Mouse (Mus musculus) thymus, postnatal 4 days (tissue): ENCODE results near the gene Dedd.
"Not testable (repeated sequence)": the region's sequence is repeated elsewhere in the genome, so short reads cannot be mapped to it uniquely, and the experiment has no call there.

ENCODE experiments used
- DNase-seq: peaks from one replicate; pipeline ENCODE4 v3.0.0; 2021

The Dedd gene

DNA sequence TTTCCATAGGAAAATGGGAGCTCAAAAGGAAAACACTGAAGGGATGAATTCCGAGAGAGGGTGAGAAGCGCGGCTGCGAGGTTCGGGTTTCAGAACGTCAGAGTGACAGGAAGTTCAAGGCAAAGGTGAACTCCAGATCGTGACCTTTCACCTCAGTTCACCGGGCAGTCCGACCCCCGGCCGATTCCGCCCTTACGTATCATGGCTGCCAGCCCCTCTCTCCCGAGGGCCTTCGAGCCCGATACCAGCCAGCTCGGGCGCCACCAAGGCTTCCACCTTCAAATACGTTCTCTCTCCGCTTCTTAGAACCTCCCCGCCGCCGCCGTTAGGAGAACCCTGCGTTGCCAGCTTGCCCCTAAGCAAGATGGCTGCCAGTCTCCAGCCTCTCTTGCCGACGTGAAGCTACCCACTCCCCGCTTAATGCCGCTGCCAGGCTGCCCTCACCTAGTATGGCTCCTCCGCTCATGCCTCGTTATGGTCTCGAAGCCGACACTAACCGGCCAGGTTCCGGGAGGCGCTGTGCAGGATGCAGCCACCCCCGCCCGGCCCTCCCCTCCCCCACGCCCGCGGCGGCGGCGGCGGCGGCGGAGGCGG is at the start of gene Dedd:
Dedd (plus strand) TSS at position 307 of the 594 bp plus-strand sequence.
- DNase-seq: peak; percentile 90

- no peak for DNase-seq
These were observed 49.2 kb upstream of the Dedd start for GRCm38 (mm10) chr1:171279721-171280120.

GRCm38 (mm10) chr1:171280250-171280915 is 48.6 kb upstream of the Dedd start:
- no peak for DNase-seq

GRCm38 (mm10) chr1:171280916-171281527 is 47.9 kb upstream of the Dedd start, which contains the start of gene Ppox:
Gene Ppox, minus strand, starts transcription at chr1:171281186.
- DNase-seq: peak; percentile 81

- peak; percentile 89 for DNase-seq
These were observed 47.4 kb upstream of the Dedd start for GRCm38 (mm10) chr1:171281528-171281923.

- no peak for DNase-seq
These were observed 46.7 kb upstream of the Dedd start for GRCm38 (mm10) chr1:171282086-171282805.

DNA sequence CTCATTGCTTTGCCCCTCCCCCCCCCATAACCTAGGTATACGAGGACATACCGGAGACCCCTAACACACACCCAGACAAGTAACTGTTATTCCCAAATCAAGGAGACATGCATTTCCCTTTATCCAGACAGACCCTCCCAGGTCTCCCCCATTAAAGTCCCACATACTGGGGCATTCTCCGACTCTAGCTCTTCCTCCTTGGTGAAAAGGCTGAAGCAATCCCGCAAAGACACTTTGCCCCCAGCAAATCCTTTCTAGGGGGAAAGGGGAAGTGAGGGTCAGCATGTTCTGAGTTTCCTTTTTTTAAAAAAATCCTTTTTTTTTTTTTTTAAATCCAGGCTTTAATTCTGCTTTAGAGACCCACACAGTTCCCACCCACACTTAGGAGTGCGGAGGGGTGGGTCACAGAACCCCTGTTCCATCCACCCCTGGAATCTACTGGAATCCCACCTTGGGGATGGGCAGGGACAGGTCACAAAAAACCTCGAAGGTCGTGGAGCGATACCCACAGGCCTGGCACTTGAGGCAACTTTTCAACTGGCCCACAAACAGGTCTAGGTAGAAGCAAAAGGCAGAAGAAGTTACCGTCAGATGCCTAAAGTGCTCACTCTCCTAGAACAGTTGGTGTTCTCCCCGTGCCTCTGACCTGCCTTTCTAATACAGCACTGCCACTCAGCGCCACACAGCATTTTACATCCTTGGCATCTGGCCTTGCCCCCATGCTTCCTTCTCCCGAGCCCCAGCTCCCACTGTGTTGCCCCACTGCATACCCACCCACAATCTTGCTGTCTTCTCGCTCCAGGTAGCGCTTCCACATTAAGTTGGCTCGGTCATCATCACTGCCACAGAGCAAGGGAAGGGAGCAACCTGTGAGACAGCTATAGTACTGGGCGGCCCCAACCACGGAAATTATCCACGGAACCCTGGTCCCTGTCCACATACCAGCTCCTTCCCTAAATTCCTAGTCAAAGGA is 45.5 kb upstream of the Dedd start:
- no peak for DNase-seq

DNA sequence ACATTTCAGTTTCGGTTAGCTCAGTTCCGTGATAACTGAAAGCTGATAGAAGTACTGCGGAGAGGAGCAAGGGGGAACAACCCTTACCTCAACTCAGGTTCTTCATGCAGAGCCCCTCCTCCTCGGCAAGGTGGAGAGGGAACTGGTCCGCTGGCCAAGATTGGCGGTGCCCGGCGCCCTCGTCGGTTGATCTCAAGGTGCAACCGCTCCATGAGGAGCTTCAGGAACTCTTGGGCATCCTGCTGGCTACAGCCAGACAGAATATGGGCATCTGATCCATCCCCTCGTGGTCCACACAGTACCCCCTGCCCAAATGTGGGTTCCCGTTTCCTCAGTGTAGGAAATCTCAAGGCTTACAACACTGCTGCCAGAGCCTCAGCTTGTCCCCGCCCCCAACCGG is 44.5 kb upstream of the Dedd start:
- DNase-seq: no peak

DNA sequence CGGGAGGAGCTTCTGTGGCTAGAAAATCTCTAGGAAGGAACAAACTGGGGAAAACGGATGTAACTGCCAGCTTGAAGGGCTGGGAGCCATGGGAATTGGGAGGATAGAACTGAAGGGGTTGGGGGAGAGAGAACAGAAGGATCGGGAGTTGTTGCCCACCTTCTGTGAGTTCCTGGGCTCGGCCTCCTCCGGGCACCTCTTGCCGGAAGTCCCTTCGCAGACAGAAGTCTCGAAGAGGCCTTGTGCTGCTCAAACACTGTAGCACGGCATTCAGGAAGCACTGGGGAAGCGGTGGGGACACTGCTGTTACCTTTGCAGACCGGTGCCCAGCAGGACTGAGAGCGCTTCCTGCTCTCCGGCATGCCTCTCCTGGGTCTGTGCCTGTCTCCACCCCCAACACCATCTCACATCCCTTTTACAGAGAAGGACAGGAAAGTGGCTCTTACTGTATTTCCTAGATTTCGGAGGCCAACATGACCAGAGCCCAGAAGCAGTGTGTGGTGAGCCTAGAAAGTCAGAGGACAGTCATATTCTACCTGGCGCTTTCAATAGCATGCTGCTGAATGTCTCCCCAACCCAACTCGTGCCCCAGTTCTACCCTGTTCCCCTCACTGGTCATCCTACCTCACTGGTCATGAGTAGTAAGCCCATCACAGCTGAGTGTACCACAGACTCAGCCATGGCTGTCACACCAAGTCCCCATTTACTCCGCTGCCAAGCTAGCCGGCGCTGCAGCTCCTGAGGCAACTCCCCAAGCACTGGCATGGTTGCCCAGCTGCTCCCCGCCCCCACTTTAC is 43.7 kb upstream of the Dedd start:
- no peak for DNase-seq

DNA sequence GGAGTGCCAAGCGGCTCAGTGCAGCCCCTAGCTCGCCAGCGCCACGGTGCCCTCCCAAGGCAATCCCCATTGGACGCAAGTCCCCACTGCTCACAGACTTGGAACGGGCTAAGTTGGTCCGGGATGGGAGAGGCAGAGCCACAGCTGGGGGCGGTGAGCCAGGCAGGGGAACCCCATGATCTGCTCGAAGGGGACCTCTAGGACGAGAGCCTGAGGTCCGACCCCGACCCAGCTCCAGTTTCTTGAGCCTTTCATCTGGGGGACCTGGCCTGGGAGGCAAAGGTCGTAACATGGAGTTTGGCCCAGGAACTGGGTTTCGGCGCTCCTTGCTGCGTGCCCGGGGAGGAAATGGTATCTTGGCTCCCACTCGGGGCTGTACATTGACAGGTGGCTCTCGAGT is 42.4 kb upstream of the Dedd start:
- no peak for DNase-seq

GRCm38 (mm10) chr1:171287136-171288081 is 41.5 kb upstream of the Dedd start, which contains the start of gene Usp21:
Gene Usp21, minus strand, starts transcription at chr1:171287991.
- peak; percentile 95 for DNase-seq

- DNase-seq: no peak
These were observed 40.6 kb upstream of the Dedd start for GRCm38 (mm10) chr1:171288328-171288727.

GRCm38 (mm10) chr1:171293351-171293750 is 35.6 kb upstream of the Dedd start:
- DNase-seq: no peak

- DNase-seq: no peak
These were observed 35.0 kb upstream of the Dedd start for GRCm38 (mm10) chr1:171293906-171294297.

GRCm38 (mm10) chr1:171294298-171295062 is 34.5 kb upstream of the Dedd start, which contains the start of gene Ufc1:
Gene Ufc1, minus strand, starts transcription at chr1:171295024.
- DNase-seq: peak; percentile 84

- no peak for DNase-seq
These were observed 33.9 kb upstream of the Dedd start for GRCm38 (mm10) chr1:171295063-171295402.

- DNase-seq: no peak
These were observed 30.7 kb upstream of the Dedd start for GRCm38 (mm10) chr1:171298226-171298625.

DNA sequence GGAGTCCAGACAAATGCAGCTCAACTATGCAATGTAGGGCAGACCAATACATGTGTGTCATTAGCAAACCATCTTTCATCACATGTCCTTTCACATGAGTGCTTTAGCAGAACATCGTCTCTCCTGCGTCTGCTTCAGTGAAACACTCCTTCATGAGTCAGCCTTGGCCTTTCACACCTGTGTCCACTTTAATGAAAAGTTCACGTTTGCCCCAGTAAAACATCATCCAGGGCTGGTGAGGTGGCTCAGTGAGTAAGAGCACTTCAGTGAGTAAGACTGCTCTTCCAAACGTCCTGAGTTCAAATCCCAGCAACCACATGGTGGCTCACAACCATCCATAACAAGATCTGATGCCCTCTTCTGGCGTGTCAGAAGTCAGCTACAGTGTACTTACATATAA is 22.8 kb upstream of the Dedd start:
- not testable (repeated sequence) for DNase-seq

GRCm38 (mm10) chr1:171309321-171309720 is 19.6 kb upstream of the Dedd start:
- no peak for DNase-seq
